Mouse (Mus musculus): ENCODE data around the gene Wdr63.

DNA sequence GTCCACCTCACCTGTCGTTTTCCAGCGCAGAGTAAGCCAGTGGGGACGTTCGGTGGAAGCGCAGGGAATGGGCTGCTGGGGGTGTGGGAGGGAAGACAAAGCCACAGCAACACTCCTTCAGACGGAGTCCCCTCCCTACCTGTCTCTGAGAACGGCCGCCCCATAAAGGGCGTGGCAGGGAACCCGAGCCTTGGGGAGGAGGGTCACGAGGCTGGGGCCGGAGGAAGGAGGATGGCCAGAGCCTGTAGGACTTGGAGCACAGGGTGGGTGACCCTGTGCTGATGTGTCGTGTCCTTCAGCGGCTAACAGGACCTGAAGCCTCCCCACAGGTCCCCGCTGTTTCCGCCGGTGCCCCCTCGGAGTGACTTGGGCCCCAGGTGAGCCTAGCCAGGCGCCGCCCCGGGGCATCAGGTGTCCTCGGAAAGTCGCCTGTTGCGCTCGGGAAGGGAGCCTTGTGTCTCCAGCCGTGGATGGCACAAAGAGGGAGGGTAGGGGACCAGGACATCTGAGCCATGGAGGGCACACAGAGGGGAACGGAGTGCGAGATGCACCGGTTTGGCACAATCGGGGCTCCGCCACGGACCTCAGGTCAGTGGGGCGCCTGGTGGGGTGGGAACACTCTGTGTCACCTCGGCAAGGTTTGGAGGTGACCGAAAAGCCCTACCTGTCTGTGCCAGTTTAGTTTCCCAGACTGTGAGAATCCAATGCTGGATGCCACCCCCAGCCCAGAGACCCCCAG, 9.5 kb upstream of the Wdr63 start, which contains the start of gene Mcoln3:
- TF ChIP-seq POLR2A (IDR thresholded peaks at IDR 0.05; ENCODE audit: borderline replicate concordance, insufficient read depth, low read length) (no peak), CTCF (IDR thresholded peaks at IDR 0.05; ENCODE audit: borderline replicate concordance, insufficient read depth, low read depth, low read length) (no peak)

Data from cerebellum, adult 2 months (tissue).